Mouse (Mus musculus) lung, embryonic 14.5 days (tissue): Measurements from ENCODE around the gene Med1. TPM values are rescaled to one million over a fixed set of nuclear protein-coding genes. Genes with fewer than 3 reads are reported as not detected.
A peak's percentile ranks its signal among the peaks of the same experiment; 100 is the strongest.

Experiments
- ATAC-seq: fragments of 200-750 bp; cut with Nextera tagmentation; 2 replicates; pipeline ENCODE4 v1.8.0; 2017; ENCODE audit warnings: mild to moderate bottlenecking, moderate TSS enrichment, moderate library complexity; ENCODE audit not compliant: insufficient read depth
- DNase-seq: peaks from one replicate; pipeline ENCODE4 v3.0.0-alpha.2; 2015
- H3K27ac ChIP-seq: fragments of 300-500 bp; sonication (generic); 2 replicates; pipeline ENCODE4 v1.5.1; 2014; ENCODE audit warnings: low read depth, mild to moderate bottlenecking, moderate library complexity
- H3K27me3 ChIP-seq: fragments of 300-500 bp; sonication (generic); 2 replicates; pipeline ENCODE4 v1.6.1; 2014; ENCODE audit warnings: low read length, control low read depth; ENCODE audit not compliant: insufficient read depth
- H3K36me3 ChIP-seq: fragments of 300-500 bp; sonication (generic); 2 replicates; pipeline ENCODE4 v1.6.1; 2014; ENCODE audit warnings: control low read depth; ENCODE audit not compliant: insufficient read depth
- H3K4me1 ChIP-seq: fragments of 300-500 bp; sonication (generic); 2 replicates; pipeline ENCODE4 v1.6.1; 2014; ENCODE audit warnings: antibody characterized with exemption, control low read depth; ENCODE audit not compliant: insufficient read depth
- H3K4me2 ChIP-seq: fragments of 300-500 bp; sonication (generic); 2 replicates; pipeline ENCODE4 v1.6.1; 2014; ENCODE audit warnings: mild to moderate bottlenecking
- H3K4me3 ChIP-seq: fragments of 300-500 bp; sonication (generic); 2 replicates; pipeline ENCODE4 v1.5.1; 2014; ENCODE audit warnings: low read depth, low read length
- H3K9ac ChIP-seq: fragments of 300-500 bp; sonication (generic); 2 replicates; pipeline ENCODE4 v1.6.1; 2014
- H3K9me3 ChIP-seq: fragments of 300-500 bp; sonication (generic); 2 replicates; pipeline ENCODE4 v1.6.1; 2016; ENCODE audit warnings: low read depth, low read length, control low read depth
- CTCF ChIP-seq: IDR thresholded peaks from 2 replicates; pipeline ENCODE4 v1.5.1; 2016; ENCODE audit warnings: antibody characterized with exemption, low read depth
- WGBS: fragments of 180-500 bp; shearing (Covaris S2); extraction: QIAGEN DNeasy Blood & Tissue Kit; methylation state at CpG from one replicate; pipeline ENCODE4 v1.1.7; 2014; 5-methylcytosine and 5-hydroxymethylcytosine counted together
- polyA plus RNA-seq: library from polyadenylated mRNA; unstranded; fragments of >200 nt; fragmentation: Nextera tagmentation; extraction: Ambion mirVana; gene quantifications from 2 replicates; pipeline ENCODE4 v1.2.1, GENCODE M21; 2014

The Med1 gene
- polyA plus RNA-seq, 1 experiment from 2014 or later: 62.8 TPM

DNA sequence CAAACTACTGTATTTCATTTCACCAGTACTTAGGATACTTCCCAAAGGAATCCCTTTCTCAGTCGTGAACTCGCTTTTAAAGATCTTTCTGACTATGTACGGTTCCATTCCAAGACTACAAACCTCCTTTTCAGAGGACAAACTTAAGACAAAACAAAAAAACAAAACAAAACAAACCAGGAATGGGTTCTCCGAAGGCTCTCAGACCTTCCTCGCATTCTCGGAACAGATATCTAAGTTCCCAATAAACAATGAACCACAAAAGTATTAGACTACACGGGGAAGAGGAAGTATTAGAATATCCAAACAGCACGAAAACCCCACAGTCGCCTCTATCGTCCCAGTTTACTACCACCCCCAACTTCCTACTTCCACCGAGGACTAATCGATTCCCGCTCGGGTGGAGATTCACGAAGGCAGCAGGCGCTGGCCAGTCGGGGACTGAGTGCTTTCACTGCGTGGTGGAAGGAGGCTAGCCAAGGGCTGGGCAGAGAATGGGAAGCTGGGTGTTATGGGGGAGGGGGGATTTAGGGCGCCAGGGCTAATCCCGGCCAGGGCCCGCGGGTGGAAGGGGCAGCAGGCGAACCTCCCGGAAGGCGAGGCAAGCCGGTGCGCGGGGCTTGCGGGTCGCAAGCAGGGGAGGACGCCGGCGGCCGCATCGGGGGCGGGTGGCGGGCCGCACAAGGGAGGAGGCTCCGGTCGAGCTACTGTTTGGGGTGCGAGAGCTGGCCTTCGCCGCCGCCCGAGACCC, 44.4 kb downstream of the Med1 start:
- Histone ChIP-seq H3K9ac (peak overlapping the region; percentile 82), H3K36me3 (no peaks in the 10 kb centered on the region; the same call in 1 of the 2 replicates), H3K4me2 (peak overlapping the region; percentile 98), H3K27ac (peak overlapping the region; percentile 91; the same call in 1 of the 2 replicates), H3K4me1 (no peaks in the 10 kb centered on the region), H3K4me3 (peak overlapping the region; percentile 96), H3K9me3 (no peaks in the 10 kb centered on the region), H3K27me3 (no peaks in the 10 kb centered on the region)
- no peak for TF ChIP-seq CTCF
- peak; percentile 30 for DNase-seq
- peak; percentile 12; the same call in 1 of the 2 replicates for ATAC-seq
- WGBS: 2% methylated on average over 35 of the region's 45 CpGs

GRCm38 (mm10) chr11:98145856-98146255, 47.2 kb downstream of the Med1 start:
- Histone ChIP-seq H3K4me1 (no peaks in the 10 kb centered on the region), H3K9me3 (no peaks in the 10 kb centered on the region), H3K4me3 (no peak overlapping the region), H3K36me3 (no peaks in the 10 kb centered on the region), H3K27ac (no peak overlapping the region), H3K27me3 (no peaks in the 10 kb centered on the region), H3K9ac (no peak overlapping the region), H3K4me2 (no peak overlapping the region)
- 82% methylated on average over 7 of the region's 7 CpGs for WGBS
- ATAC-seq (no peak), DNase-seq (no peak)
- no peak for TF ChIP-seq CTCF

- ATAC-seq: no peak
Measured at GRCm38 (mm10) chr11:98142545-98142944, 50.5 kb downstream of the Med1 start.

GRCm38 (mm10) chr11:98138894-98139293, 54.2 kb downstream of the Med1 start:
- Histone ChIP-seq H3K9me3 (no peaks in the 10 kb centered on the region), H3K4me2 (no peak overlapping the region), H3K36me3 (no peaks in the 10 kb centered on the region), H3K4me1 (no peaks in the 10 kb centered on the region), H3K4me3 (no peak overlapping the region), H3K27ac (no peak overlapping the region), H3K9ac (no peak overlapping the region), H3K27me3 (no peaks in the 10 kb centered on the region)
- DNase-seq: no peak
- no peak for ATAC-seq
- TF ChIP-seq CTCF: no peak
- 86% methylated on average over 7 of the region's 7 CpGs for WGBS

More at GRCm38 (mm10) chr11:98142545-98142944, 50.5 kb downstream of the Med1 start:
- WGBS: 80% methylated on average over 2 of the region's 2 CpGs
- Histone ChIP-seq H3K4me1 (no peaks in the 10 kb centered on the region), H3K36me3 (no peaks in the 10 kb centered on the region), H3K27me3 (no peaks in the 10 kb centered on the region), H3K27ac (no peak overlapping the region), H3K4me3 (no peak overlapping the region), H3K9ac (no peak overlapping the region), H3K9me3 (no peaks in the 10 kb centered on the region), H3K4me2 (no peak overlapping the region)
- no peak for TF ChIP-seq CTCF
- DNase-seq: no peak

DNA sequence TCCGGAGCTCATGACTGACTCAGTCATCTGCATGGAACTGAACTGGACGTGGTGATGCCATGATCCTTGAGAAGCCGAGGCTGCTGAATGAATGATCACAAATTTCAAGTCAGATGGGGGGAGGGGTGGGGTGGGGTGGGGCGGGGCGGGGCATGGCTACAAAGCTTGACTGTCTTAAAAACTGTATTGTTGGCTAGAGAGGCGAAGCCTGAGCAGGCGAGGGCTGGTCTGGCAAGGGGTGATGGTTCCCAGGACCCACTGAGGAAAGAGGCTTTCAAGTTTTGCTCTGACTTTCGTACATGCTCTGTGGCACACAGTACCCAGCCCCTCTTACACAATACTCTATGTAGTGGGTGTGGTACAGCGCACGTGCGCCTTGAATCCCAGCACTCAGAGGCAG, 55.3 kb downstream of the Med1 start:
- H3K27ac ChIP-seq: no peak overlapping the region
- H3K4me2 ChIP-seq: no peak overlapping the region
- ATAC-seq (no peak), DNase-seq (no peak)
- no peaks in the 10 kb centered on the region for H3K36me3 ChIP-seq
- no peaks in the 10 kb centered on the region for H3K27me3 ChIP-seq
- H3K4me1 ChIP-seq: no peaks in the 10 kb centered on the region
- WGBS: 84% methylated on average over 11 of the region's 11 CpGs
- no peak overlapping the region for H3K9ac ChIP-seq
- no peak for TF ChIP-seq CTCF
- no peaks in the 10 kb centered on the region for H3K9me3 ChIP-seq
- H3K4me3 ChIP-seq: no peak overlapping the region

- ATAC-seq (no peak), DNase-seq (no peak)
- no peak overlapping the region for H3K27ac ChIP-seq
- no peak overlapping the region for H3K9ac ChIP-seq
- no peaks in the 10 kb centered on the region for H3K36me3 ChIP-seq
- TF ChIP-seq CTCF: no peak
- no peaks in the 10 kb centered on the region for H3K9me3 ChIP-seq
- H3K4me3 ChIP-seq: no peak overlapping the region
- no peaks in the 10 kb centered on the region for H3K27me3 ChIP-seq
- WGBS: 54% methylated on average over 4 of the region's 4 CpGs
- H3K4me1 ChIP-seq: no peaks in the 10 kb centered on the region
- H3K4me2 ChIP-seq: no peak overlapping the region
Measured at GRCm38 (mm10) chr11:98134951-98135350, 58.1 kb downstream of the Med1 start.

DNA sequence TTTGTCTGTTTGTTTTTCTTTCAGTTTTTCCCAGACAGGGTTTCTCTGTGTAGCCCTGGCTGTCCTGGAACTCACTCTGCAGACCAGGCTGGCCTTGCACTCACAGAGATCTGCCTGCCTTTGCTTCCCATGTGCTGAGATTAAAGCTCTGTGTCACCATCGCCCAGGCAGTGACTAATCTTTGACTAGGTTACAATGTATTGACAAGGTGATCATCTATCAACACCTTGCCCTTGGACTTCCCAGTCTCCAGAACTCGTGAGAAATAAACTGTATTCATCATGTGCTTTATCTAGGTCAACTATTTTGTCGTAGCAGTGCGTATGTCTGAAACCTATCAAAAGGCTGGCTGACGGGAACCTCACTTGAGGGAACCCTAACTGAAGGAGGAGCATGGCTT, 69.7 kb downstream of the Med1 start:
- WGBS: 72% methylated on average over 5 of the region's 5 CpGs
- Histone ChIP-seq H3K9me3 (no peaks in the 10 kb centered on the region), H3K36me3 (peaks cover 6% of the 10 kb centered on the region; the same call in 1 of the 2 replicates), H3K4me1 (no peaks in the 10 kb centered on the region), H3K4me3 (no peak overlapping the region), H3K27ac (no peak overlapping the region), H3K4me2 (no peak overlapping the region), H3K27me3 (no peaks in the 10 kb centered on the region), H3K9ac (no peak overlapping the region)
- no peak for TF ChIP-seq CTCF
- DNase-seq (no peak), ATAC-seq (no peak)
